Mouse (Mus musculus) forelimb bud, embryonic 11.5 days (tissue): Measurements from ENCODE around the gene Klhdc3.

Experiments used
- DNase-seq: peaks from one replicate; pipeline ENCODE4 v3.0.0-alpha.2; 2012; ENCODE audit warnings: low read depth, low spot score

Klhdc3 gene

GRCm38 (mm10) chr17:46624598-46624997 lies 56.1 kb downstream of the Klhdc3 start:
- no peak for DNase-seq
